Mouse (Mus musculus): ENCODE data around the gene Akap6.

DNA sequence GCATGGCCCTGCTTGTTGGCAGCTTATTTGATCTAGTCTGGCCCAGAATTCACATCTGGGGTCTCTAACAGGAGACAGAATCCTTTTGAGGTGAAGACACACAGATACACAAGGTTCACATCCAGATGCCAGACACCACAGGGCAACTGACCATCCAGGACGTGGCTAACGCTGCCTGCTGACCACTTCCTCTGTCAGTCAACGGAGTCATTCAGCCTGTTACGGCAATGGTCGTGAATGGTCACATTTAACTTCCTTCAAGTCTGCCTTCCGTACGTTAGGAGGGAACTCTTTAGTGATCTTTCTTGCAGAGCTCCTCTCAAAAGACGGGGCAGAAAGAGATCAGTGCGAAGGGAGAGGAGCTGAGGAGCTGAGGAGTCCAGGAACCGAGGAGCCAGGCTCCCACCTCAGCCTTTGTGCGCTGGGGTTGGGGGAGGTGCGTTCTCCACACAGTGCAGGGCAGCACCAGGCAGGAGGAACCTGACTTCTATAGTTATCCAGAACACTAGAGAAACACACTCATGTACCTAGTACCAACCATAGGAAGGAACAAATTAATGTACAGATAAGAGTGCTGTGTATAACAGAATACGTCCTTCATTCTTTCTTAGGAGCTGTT lies 209.4 kb downstream of the Akap6 start:
- TF ChIP-seq POLR2A (IDR thresholded peaks at IDR 0.05; ENCODE audit: borderline replicate concordance, insufficient read depth, low read length) = no peak
- no peak for TF ChIP-seq CTCF (IDR thresholded peaks at IDR 0.05; ENCODE audit: borderline replicate concordance, insufficient read depth, low read depth, low read length)
